Mouse (Mus musculus) liver, postnatal 0 days (tissue): ENCODE measurements around the gene Paqr7.

Experiments
- CTCF ChIP-seq: sonication (generic); IDR thresholded peaks from 2 replicates; pipeline ENCODE4 v1.5.1; 2016; ENCODE audit warnings: antibody characterized with exemption, low read depth
- EP300 ChIP-seq: IDR thresholded peaks from 2 replicates; pipeline ENCODE4 v1.6.1; 2016; ENCODE audit warnings: antibody characterized with exemption, low read depth, mild to moderate bottlenecking

- TF ChIP-seq CTCF (peak; percentile 100), EP300 (no peak)
Measured at GRCm38 (mm10) chr4:134478031-134478430, 18.5 kb upstream of the Paqr7 start.
